Mouse (Mus musculus): ENCODE results near the gene Bri3.
A peak's percentile ranks its signal among the peaks of the same experiment; 100 is the strongest.

Bri3 gene

DNA sequence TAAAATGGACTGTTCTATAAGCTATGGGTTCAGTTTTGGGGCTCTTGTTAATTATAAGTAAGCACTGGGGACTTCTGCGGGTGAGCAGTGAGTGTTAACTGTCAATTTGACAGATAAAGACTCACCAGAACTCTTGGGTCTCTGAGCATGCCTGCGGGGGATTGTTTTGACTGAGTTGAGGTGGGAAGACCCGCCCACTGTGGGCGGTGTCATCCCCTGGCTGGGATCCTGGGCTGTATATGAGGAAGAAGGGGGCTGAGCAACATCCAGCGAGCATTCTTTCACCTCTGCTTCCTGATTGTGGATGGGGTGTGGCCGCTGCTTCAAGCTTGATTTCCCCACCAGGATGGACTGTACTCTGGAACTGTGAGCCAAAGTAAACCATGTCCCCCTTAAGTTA, 10.0 kb upstream of the Bri3 start:
- no peak for DNase-seq (ENCODE audit: low read depth, low spot score)

DNA sequence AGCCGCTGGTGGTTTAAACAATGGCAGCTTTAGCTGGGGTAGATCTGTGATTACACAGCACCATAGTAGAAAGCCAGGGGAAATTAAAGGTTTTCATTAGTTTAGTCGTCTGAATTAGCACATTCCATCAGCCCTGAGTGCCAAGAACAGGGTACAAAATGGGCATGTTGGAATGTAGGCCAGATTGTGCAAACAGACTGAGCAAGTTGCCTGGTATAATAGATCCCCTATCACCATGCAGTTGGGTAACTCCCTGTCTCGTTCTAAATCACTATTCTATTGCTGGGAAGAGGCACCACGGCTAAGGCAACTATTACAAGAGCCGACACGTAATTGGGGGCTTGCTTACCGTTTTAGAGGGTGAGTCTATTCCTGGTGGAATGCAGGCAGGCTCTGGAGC, 9.5 kb upstream of the Bri3 start:
- no peak for DNase-seq (ENCODE audit: low read depth, low spot score)

DNA sequence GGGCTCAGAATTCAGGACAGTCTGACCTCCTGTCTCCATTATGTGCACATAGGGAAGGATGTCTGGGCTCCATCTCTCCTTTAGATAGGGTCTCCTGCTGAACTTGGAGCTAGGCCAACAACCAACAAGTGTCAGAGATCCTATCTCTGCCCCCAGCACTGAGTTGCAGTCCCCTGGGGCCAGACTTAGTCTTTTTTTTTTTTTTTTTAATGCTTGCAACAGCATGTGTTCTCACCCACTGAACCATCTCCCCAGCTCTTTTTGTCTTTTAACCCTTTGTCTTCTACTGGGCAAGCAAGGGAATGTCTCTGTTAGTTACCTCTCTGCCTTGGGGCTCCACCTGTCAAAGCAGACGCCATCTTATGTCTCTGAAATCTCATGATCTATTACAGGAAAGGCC, 5.3 kb upstream of the Bri3 start:
- DNase-seq (ENCODE audit: low read depth, low spot score), result no peak

DNA sequence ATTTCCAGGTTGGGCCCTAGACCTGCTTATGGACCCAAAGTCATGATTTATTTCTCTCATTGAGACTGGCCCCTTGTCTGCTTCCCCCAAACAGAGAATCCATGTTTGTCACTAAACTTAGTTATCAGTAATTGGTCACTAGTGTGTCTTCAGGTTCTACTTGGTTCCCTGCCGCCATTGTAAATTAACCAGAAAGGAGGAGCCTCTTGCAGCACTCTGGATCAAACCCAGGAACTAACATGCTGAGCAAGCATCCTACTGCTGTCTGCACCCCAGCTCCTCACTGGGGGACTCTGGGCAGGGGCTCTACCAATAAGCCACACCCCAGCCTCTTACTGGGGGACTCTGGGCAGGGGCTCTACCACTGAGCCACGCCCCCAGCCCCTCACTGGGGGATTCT, 1.4 kb downstream of the Bri3 start:
- DNase-seq (ENCODE audit: low read depth, low spot score), result no peak

DNA sequence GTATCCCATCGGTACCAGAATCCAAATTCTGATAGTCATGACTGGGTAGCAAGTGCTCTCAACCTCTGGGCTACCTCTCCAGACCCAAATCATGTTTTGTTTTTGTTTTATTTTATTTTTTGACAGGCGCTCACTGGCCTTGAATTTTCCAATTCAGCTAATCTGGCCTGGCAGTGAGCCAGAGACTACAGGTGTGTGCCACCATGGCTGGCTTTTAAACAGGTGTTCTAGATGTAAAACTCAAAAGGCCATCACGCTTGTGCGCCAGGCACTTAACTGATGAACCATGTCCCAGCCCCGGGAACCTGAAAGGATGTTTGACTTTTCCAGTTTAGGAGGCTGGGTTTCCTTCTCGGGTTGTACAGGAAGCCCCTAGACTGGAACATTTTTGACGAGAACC, 2.4 kb downstream of the Bri3 start:
- no peak for DNase-seq (ENCODE audit: low read depth, low spot score)

DNA sequence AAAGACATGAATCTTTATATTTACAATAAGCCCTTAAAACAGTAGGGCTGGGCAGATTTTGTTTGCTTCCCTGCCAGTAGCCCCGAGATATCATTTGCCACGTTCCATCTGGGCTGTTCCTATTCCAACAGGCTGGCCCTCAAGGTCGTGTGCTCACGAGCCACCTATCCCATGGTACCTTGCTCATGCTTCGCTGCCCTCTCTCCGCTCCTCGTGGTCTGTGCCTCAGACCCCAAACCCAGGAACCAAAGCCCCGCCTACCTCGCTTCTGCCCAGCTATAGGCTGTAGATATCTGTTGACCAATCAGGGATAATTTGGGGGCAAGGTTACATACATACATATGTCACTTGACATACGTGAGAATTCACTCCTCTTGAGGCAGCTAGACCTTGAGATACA, 3.1 kb downstream of the Bri3 start:
- no peak for DNase-seq (ENCODE audit: low read depth, low spot score)

DNA sequence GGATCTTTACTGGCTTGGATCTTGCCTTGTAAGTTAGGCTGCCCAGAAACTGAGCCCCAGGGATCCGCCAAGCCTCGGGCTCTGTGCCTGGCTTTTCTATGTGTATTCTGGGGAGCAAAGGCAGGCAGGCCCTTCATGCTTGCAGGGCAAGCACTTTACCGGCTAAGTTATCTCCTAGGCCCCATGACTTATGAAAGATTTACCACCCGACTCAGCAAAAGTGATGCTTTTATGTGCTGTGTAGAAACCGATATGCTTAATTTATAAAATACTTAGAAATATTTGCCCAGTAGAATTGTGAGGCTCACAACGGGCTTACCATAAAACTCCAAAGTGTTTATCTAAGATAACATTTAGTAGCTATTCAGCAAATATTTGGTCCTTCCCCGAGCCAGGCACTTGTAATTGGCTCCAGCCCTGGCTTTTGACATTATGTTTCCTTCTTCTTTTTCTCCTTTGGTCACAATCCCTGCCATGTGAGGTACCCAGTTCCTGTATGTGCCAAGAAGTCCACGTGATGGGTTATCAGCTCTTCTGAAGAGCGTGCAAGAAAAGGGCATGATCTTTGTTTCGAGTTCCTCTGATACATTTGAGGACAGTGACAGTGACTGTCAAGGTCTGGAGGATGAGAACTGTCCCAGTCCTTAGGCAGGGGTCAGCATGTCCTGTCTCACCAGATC, 3.8 kb downstream of the Bri3 start:
- DNase-seq (ENCODE audit: low read depth, low spot score), result no peak

DNA sequence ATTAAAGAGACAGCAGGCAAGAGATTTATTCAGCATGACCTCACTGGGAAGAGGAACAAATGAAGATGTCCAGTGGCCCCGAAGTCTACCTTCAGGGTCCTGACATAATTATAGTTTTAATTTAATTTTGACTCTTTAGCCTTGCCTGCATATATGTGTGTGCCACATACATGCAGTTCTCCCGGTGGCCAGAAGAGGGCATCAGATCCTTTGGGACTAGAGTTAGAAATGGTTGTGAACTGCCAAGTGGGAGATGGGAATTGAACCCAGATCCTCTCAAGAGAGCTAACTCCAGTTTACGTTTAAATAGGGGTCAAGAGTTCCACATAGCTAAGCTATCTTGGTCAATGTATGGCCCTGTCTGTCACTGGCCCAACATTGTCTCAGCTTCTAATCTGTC, 5.6 kb downstream of the Bri3 start:
- DNase-seq (ENCODE audit: low read depth, low spot score), result no peak

DNA sequence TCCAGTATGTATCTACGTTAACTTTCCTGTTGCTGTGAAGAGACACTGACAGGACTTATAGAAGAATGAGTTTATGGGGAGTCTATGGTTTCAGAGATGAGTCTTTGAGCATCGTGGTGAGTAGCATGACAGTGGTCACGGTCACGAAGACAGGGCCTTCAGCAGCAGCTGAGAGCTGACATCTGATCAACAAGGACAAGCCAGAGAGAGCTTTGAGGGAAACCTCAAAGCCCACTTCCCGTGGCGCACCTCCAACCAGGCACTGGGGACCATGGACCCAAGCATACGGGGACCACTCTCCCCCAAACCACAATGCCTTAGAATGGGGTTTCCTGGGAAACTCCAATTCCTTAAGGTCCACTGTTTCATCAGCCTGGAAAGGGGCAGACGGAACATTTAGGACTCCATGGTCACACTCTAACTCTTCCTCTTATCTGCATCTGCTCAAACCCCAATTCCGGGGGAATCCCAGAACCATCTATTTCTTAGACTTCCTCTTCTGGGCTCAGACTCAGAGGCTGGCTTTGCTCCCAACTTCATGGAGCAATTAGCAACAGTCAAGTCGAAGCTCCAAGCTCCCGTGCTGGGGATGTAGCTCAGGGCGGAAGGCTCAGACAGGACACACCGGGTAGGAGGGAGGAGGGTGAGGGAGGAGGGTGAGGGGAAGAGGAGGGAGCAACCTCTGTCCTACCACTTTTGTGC, 7.8 kb downstream of the Bri3 start:
- DNase-seq (ENCODE audit: low read depth, low spot score), result no peak

DNA sequence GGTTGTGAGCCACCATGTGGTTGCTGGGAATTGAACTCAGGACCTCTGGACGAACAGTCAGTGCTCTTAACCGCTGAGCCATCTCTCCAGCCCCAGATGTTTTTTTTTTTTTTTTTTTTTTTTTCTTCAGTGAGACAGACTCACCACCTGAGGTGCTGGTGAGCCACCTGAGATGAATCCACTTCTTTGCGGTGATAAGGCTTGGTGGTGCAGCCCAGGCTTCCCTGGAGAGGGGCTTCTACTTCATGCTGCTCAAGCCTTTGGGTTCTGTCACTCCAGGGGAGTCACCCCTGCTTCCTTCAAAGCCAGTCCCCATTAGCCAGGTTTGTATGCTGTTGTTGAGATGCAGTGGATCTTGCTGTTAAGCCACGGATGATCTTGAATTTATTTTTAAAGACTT, 9.0 kb downstream of the Bri3 start:
- no peak for DNase-seq (ENCODE audit: low read depth, low spot score)

DNA sequence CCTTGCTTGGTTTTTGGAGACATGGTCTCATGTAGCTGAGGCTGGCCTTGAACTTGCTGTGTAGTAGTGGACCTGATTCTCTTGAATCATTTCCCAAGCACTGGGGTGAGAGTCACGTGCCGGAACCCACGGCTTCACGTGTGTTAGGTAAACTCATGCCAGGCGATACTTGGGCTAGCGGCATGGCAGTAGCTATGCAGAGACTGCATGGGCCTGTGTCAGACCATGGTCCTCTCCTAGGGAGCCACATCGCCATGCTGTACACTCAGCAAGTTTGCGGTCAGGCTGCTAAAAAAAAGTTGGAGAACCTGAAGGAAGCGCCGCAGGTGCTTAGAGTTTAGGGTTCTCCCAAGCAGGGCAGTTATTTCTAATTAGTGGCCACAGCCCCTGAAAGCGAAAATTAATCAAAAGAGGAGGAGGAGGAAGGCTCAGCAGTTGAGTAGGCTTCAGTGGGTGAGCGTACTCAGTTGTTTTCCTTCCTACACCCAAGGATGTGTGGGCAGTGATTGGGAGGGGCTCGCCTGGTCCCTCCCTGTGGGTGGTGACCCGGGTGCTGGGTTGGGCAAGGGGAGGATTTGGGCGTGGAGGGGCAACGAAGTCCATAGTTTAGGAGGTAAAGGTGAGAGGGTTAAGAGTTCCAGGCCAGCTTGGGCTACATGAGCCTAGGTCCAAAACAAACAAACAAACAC, 10.0 kb downstream of the Bri3 start:
- no peak for DNase-seq (ENCODE audit: low read depth, low spot score)

DNA sequence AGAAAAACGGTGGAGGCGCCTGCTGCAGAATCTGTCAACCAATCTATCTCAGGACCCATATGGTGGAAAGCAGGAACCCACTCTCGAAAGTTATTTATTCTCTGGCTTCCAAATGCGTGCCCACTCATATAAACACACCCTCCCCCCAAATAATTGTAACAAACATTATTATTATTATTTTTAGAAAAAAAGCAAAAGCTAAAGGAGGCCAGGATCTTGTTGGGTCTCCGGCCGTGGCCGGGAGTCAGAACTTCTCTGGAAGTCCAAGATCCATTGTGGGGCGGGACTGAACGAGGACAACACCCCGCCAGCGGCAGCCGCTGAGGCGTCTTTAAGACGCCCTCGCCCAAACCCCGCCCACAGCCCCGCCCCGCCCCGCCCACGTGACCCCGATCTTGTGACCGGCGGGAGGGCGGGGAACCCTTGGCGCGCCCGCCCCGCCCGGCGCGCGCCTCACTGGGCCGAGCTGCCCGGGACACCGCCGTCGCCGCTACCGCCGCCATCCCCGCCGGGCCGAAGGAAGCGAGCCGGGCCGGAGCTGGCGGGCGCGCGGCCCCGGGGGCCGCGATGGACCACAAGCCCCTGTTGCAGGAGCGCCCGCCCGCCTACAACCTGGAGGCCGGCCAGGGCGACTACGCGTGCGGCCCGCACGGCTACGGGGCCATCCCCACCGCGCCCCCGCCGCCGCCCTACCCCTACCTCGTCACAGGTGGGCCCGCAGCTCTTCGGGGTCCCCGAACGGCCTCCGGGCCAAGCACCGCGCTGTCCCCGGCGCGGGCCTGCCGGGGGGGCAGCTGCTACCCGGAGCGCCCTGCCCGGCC, 10.8 kb downstream of the Bri3 start:
- peak; percentile 84 for DNase-seq (ENCODE audit: low read depth, low spot score)

DNA sequence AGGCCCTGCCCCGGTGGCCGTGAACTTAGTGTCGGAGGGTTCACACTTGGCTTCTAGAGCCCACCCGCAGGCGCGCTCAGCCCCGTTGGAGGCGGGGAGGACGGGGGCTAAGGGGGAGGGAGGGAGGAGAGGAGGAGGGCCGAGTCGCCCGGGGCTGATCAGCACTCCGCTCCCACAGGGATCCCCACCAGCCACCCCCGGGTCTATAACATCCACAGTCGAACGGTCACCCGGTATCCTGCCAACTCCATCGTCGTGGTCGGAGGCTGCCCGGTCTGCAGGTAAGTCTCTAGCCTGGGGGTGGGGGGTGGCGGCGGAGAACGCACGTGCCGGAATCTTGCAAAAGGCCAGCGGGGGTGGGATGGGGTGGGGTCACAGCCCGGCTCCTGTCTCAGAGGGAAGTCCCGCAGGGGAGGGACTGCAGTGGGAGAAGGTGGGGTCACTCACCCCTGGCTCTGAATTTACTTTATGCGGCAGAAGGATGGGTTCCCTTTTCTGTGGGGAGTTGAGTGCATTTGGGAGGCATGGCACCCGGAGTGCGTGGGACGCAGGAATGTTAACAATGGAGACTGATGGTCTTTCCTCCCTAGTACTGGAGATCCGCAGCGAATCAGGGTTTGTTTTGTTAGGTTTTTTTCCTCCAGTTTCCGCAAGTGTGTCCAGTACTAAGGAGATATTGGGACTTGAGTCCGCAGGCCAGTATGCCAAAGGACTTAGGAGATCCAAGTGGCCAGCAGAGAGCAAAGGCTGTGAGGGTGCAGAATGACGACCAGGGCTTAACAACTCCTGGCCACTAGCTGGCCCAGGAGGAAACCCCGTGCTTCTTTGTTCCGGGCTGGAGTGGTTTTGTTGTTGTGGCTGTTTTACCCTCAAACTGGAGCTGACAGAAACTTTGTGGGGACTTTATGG, 11.6 kb downstream of the Bri3 start:
- DNase-seq (ENCODE audit: low read depth, low spot score), result peak; percentile 35

DNA sequence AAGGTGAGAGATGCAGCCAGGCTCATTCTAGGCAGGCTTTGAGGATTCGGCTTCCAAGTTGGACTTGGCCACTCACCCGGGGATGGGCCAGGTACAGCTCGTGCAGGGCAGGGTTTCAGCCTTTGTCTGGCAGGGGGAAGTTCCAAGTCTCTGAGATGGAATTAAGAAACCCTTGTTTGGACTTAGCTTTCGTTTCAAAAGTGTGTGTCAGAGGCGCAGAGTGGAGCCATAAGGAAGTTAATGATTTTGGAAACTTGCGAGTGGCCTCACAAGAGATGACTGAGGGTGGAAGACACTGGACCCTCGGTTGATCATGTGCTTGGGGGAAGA, 12.3 kb downstream of the Bri3 start:
- no peak for DNase-seq (ENCODE audit: low read depth, low spot score)

DNA sequence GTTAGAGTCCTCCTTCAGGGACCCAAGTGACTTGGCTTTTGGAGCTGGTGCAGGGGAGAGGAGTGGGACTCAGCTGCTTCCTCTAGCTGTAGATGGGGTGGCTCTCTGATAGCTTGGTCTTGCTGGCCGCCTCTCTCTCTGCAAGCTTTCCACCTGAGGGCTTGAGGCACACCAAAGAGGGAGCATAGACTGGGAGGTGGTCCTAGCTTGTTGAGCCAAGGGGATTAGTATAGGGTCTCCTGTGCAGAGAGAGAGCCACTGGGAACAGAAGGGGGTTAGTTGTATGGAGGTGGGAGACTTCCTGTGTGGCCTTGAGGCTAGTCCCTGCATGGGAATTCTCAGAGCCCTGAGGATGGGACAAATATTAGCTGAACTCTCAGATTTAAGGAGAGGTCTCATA, 12.7 kb downstream of the Bri3 start:
- no peak for DNase-seq (ENCODE audit: low read depth, low spot score)

DNA sequence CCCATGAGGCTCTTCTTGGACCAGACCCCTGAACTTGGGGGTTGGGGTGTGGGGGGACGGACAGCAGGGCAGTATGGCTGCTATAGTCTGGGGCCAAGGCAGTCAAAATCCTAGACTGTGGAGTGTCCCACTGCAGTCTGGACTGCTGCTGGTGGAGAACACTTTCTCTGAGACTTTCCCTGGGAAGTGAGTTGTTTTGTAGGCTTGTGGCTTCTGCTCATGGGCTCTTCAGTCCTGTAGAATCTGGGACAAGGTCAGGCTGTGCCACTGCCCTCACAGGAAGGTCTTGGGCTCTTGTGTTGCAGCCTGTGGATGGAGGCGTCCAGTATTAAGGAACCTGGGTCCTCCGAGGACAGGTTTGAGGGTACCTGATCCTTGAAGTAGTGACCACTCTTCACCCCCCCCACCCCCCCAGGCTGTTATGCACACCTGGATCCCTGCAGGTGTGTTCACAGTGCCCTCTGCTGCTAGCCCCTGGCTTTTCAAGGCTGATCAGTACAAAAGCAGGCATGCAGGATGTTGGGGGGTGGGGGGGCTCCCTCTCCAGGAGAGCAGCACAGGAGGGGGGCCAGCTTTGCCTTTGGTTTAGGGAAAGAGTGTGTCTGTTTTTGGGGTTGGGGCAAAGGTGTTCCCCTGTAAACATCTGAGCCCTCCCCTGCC, 13.3 kb downstream of the Bri3 start:
- no peak for DNase-seq (ENCODE audit: low read depth, low spot score)

DNA sequence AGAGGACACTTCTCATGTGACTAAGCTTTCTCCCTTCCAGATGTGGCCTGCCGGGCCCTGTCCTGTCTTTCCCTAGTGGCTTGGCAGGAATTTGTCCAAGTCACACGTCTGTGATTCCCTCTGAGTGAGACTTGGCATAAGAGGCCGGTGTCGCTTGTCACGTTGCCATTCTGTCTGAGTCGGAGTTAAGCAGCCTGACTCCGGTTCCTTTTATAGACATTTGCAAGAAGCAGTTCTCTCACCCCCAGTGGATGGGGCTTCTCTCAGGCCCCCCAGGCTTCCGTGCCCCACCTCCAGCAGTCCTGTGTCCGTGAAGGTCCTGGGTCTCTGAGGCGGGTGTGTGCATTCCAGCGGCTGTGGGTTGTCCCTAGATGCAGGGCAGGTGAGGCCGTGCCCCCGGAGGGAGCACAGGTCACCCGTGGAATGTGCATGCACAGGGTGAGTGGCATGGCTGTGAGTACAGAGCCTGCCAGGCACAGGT, 13.9 kb downstream of the Bri3 start:
- DNase-seq (ENCODE audit: low read depth, low spot score), result no peak

DNA sequence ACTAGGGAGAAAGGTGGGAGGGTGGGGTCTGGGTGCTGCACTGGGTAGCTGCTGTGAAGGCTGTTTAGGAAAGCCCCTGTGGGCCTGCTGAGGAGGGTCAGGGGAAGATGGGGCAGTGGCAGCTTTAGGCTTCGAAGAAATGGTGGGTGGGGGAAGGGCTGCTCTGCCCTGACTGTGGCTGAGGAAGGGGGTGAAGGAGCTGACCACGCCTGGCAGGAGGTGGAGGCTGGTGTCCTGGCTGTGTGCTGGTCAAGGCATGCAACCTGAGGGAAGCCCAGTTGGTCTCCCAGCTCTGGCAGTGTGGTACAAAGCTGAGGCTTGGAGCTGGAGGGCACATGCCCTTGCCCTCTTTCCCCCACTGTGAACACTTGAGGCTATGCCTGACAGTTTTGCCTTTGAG, 14.4 kb downstream of the Bri3 start:
- DNase-seq (ENCODE audit: low read depth, low spot score), result no peak

DNA sequence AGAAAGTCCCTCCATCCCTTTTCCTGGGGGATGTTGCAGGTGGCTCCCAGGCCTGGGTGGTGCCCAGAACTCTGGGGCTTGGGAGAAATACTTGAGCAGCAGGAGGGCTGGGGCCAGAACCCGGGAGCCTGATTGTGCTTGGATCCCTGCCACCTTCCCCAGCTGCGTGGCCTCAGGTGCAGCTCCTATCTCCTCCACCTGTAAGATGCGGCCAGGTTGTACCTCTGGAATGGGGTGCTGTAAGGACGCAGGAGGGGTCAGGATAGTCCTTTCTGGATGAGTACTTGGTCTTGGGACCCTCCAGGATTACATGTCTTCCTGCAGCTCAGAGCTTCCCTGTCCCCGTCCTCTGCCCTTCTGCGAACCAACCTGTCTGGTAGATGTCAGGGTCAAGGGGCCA, 15.0 kb downstream of the Bri3 start:
- no peak for DNase-seq (ENCODE audit: low read depth, low spot score)

DNA sequence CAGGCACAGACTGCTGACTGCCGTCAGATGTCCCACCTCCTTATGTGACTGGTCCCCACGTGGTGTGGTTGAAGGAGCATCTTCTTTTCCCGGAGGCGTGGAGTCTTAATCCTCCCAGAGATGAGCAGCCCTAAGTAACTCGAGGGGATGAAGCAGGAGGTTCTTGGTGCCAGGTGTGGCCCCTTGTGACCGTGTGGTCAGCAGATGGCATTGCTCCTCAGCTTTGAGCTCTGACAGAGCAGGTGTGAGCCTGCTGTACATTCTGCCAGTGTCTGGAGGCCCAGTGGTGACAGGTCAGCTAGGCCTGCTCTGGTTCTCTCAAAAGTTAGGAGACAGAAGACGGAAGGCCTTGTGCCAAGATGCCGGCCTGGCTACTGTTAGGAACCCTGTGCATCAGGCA, 16.2 kb downstream of the Bri3 start:
- DNase-seq (ENCODE audit: low read depth, low spot score), result no peak

DNA sequence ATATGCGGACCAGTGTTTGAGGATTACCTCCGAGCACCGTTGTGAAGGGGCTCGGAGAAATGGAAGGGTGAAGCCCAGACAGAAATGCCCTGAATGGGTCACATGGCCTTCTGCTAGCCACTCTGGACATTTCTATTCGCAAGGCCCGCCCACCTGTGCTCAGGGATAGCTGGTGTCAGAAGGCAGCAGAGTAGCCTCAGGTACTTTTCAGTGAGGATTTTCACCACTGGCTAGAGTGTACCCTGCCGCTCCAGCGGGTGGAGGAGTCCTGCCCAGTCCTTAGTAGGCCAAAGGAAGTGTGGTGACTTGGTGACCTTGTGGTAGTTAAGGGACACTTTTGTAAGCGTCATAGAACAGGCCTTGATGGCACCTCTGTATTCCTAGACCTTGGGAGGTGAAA, 17.1 kb downstream of the Bri3 start:
- DNase-seq (ENCODE audit: low read depth, low spot score), result no peak
